Mouse (Mus musculus): ENCODE results near the gene Trappc3. TPM values are rescaled to one million over a fixed set of nuclear protein-coding genes. Genes with fewer than 3 reads are reported as not detected.

Trappc3 gene
- polyA plus RNA-seq, 1 experiment from 2014 or later = 104 TPM

DNA sequence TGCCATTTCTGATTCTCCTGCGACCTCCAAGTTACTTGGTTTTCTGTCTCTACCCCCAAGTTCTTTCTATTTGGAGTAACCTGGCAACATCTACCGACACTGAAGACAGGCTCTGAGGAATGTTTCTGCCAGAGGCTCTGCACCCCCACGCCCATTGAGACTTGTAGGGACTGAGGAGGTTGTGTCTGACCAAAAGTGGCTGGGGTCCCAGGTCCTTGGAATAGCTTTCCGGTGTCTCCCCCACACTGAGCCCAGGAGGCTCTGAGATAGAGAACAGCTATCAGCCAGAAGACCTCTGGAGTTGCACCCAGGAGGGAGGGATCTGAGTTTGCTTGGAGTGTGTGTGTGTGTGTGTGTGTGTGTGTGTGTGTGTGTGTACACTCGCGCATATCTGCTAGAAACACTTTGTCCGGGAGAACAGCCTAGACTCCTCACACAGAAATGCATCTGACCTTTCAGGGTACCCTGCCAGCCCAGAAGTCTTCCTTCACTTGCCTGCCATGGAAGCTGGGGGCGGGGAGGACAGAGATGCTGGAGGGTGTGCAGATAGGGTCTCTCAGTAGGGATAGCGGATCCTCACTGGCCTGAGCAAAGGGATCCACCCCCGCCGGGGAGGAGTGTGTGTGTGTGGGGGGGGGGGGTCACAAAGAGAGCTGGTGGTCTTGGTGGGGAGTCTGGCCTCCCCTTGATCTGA lies 25.3 kb downstream of the Trappc3 start:
- H3K4me1 ChIP-seq = peaks cover 20% of the 10 kb centered on the region
- 40% methylated on average over 11 of the region's 11 CpGs for whole genome bisulfite sequencing
- peaks cover 78% of the 10 kb centered on the region for H3K27me3 ChIP-seq
- no peak overlapping the region for H3K4me2 ChIP-seq
- H3K36me3 ChIP-seq (replicated peaks) = no peaks in the 10 kb centered on the region
- H3K9ac ChIP-seq = no peak overlapping the region
- ATAC-seq (ENCODE audit: low FRiP score) = no peak
- H3K27ac ChIP-seq = 0 out of 2 replicates have a peak overlapping the region, but pooled peaks have one; percentile 9
- H3K4me3 ChIP-seq (replicated peaks) = peak overlapping the region; percentile 41; the same call in 1 of the 2 replicates
- H3K9me3 ChIP-seq = peaks cover 9% of the 10 kb centered on the region; the same call in 1 of the 2 replicates

DNA sequence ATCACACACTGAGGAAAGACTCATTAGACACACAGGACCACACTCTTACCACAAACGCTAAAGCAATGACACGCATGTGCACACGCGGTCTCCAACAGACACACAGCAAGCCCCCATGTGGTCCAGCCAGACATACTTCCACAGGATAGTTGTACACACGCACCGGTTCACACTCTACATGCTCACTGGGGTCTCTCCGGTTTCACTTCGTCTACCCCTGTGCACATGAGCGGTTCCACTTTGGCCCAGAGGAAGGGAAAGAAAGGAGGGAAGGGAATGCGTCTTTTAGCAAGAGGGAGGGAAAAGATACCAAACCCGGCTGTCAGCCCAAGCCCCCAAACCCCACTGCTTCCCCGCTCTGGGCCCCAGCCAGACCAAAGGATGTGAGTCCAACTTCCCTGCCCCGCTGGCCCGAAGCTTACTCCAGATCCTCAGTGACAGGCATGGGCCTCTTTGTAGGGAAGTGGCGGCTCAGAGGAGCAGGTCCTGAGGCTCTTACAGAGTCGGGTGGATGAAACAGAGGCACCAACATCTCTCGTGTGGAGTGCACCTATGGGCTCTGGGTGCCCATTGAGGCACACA lies 26.1 kb downstream of the Trappc3 start:
- ATAC-seq (ENCODE audit: low FRiP score) = no peak
- peaks cover 76% of the 10 kb centered on the region for H3K27me3 ChIP-seq
- WGBS = 43% methylated on average over 17 of the region's 17 CpGs
- H3K9me3 ChIP-seq = peaks cover 9% of the 10 kb centered on the region; the same call in 1 of the 2 replicates
- no peak overlapping the region for H3K9ac ChIP-seq
- H3K4me2 ChIP-seq = no peak overlapping the region; the same call in 1 of the 2 replicates
- H3K4me1 ChIP-seq = peaks cover 20% of the 10 kb centered on the region
- H3K36me3 ChIP-seq (replicated peaks) = no peaks in the 10 kb centered on the region
- no peak overlapping the region; the same call in 1 of the 2 replicates for H3K4me3 ChIP-seq (replicated peaks)
- H3K27ac ChIP-seq = no peak overlapping the region

- Histone ChIP-seq H3K9me3 (peaks cover 9% of the 10 kb centered on the region; the same call in 1 of the 2 replicates), H3K4me1 (peaks cover 20% of the 10 kb centered on the region), H3K36me3 (replicated peaks) (no peaks in the 10 kb centered on the region), H3K4me2 (no peak overlapping the region), H3K27ac (no peak overlapping the region), H3K27me3 (peaks cover 74% of the 10 kb centered on the region), H3K4me3 (replicated peaks) (no peak overlapping the region), H3K9ac (no peak overlapping the region)
- ATAC-seq (ENCODE audit: low FRiP score) = no peak
- WGBS = 82% methylated on average over 8 of the region's 8 CpGs
Measured at GRCm38 (mm10) chr4:126290314-126290713, 28.2 kb downstream of the Trappc3 start.

GRCm38 (mm10) chr4:126291196-126291595 lies 29.1 kb downstream of the Trappc3 start:
- 25% methylated on average over 13 of the region's 13 CpGs for WGBS
- Histone ChIP-seq H3K4me1 (peaks cover 20% of the 10 kb centered on the region), H3K4me2 (no peak overlapping the region), H3K27me3 (peaks cover 76% of the 10 kb centered on the region), H3K4me3 (replicated peaks) (no peak overlapping the region), H3K9ac (no peak overlapping the region; the same call in 1 of the 2 replicates), H3K36me3 (replicated peaks) (no peaks in the 10 kb centered on the region), H3K27ac (no peak overlapping the region), H3K9me3 (0 out of 2 replicates have a peak, but pooled peaks cover 5% of the 10 kb centered on the region)
- no peak for ATAC-seq (ENCODE audit: low FRiP score)

DNA sequence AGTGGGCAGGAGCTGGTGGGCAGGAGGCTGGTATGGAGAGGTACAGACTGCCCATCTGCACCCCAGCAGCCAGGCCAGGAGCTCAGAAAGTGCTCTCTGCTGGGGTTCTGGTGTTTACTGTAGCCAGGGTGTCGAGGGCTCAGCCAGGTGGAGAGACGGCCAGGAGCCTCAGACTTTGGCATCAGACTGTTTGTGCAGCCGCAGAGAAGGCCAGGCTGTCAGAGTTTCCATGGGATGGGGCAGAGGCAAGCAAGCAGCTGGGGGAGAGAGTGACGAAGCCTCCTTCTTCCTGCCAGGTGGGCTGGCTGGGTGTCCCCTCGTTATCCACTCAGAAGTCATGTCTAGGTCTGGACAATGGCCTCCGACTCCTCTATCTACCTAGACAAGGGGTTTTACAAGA lies 33.0 kb downstream of the Trappc3 start:
- WGBS = 64% methylated on average over 6 of the region's 6 CpGs
- no peak overlapping the region for H3K4me3 ChIP-seq (replicated peaks)
- H3K27ac ChIP-seq = no peak overlapping the region
- ATAC-seq (ENCODE audit: low FRiP score) = no peak
- no peak overlapping the region for H3K9ac ChIP-seq
- H3K9me3 ChIP-seq = no peaks in the 10 kb centered on the region
- peaks cover 76% of the 10 kb centered on the region for H3K27me3 ChIP-seq
- H3K4me1 ChIP-seq = peaks cover 16% of the 10 kb centered on the region
- no peaks in the 10 kb centered on the region for H3K36me3 ChIP-seq (replicated peaks)
- no peak overlapping the region for H3K4me2 ChIP-seq

DNA sequence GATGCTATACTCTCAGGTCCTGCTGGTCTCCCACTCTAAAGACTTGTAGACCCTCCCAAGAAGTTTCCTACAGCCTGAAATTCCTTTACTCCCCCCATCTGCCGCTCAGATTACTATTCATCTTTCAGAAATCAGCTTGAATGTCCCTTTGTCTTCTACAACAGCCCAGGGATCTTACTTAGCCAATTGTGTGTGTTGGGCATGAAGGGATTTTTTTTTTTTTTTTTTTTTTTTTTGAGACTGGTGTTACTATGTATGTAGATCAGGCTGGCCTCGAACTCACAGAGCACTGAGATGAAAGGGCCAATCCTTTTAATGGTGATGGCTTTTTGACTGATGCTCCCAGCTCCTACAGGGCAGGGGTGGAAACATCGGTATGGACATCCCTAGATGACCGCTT lies 33.8 kb downstream of the Trappc3 start:
- no peak for ATAC-seq (ENCODE audit: low FRiP score)
- H3K27ac ChIP-seq = no peak overlapping the region
- no peaks in the 10 kb centered on the region for H3K36me3 ChIP-seq (replicated peaks)
- peaks cover 78% of the 10 kb centered on the region for H3K27me3 ChIP-seq
- no peak overlapping the region for H3K4me2 ChIP-seq
- no peak overlapping the region for H3K4me3 ChIP-seq (replicated peaks)
- peaks cover 19% of the 10 kb centered on the region for H3K4me1 ChIP-seq
- WGBS = 35% methylated on average over 4 of the region's 4 CpGs
- H3K9me3 ChIP-seq = no peaks in the 10 kb centered on the region
- no peak overlapping the region for H3K9ac ChIP-seq

GRCm38 (mm10) chr4:126296617-126297101 lies 34.5 kb downstream of the Trappc3 start:
- H3K4me2 ChIP-seq = peak overlapping the region; percentile 56

DNA sequence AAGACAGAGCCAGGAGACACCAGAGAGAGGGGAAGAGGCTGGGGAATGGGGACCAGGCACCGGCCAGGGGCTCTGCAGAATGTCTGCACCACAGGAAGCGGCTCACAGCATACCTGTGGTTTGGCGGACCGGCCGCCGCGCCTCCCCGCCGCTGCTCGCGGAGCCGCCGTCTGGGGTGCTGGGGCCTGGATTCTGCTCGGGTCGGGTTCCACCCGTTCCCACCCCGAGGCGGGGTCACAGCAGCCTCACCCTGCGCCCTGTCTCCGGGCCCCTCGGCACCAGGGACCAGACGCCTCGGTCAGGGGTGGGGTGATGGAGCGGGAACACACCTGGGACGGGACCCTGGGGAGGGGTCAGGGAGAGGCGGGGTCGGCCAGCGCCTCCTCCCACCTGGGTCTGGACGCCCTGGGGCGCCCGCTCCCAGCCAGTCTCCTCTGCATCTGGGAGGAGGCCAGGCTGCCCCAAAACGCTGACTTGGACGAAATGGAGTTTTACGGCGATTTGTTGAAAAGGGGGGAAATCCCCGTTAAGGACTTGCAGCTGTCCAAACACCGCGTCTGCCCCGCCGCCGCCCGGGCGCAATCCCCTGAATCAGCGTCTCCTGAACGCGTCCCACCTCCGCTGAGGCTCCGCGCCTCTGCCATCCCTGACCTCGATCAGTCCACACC lies 38.9 kb downstream of the Trappc3 start:
- under 1% methylated on average over 49 of the region's 50 CpGs for WGBS
- no peak for ATAC-seq (ENCODE audit: low FRiP score)

More at GRCm38 (mm10) chr4:126296617-126297101, 34.5 kb downstream of the Trappc3 start:
- no peak for ATAC-seq (ENCODE audit: low FRiP score)
- WGBS = 1% methylated on average over 34 of the region's 34 CpGs
- H3K9ac ChIP-seq = peak overlapping the region; percentile 59
- no peaks in the 10 kb centered on the region for H3K36me3 ChIP-seq (replicated peaks)
- peaks cover 78% of the 10 kb centered on the region for H3K27me3 ChIP-seq
- peaks cover 21% of the 10 kb centered on the region for H3K4me1 ChIP-seq
- H3K9me3 ChIP-seq = no peaks in the 10 kb centered on the region
- peak overlapping the region; percentile 31 for H3K4me3 ChIP-seq (replicated peaks)
- H3K27ac ChIP-seq = peak overlapping the region; percentile 14; the same call in 1 of the 2 replicates

GRCm38 (mm10) chr4:126301584-126302309 lies 39.6 kb downstream of the Trappc3 start:
- 5% methylated on average over 27 of the region's 27 CpGs for WGBS
- Histone ChIP-seq H3K4me2 (peak overlapping the region; percentile 42), H3K27ac (no peak overlapping the region), H3K4me1 (peaks cover 19% of the 10 kb centered on the region), H3K9me3 (peaks cover 4% of the 10 kb centered on the region), H3K36me3 (replicated peaks) (no peaks in the 10 kb centered on the region), H3K4me3 (replicated peaks) (peak overlapping the region; percentile 31), H3K9ac (0 out of 2 replicates have a peak overlapping the region, but pooled peaks have one; percentile 29), H3K27me3 (peaks cover 77% of the 10 kb centered on the region)
- ATAC-seq (ENCODE audit: low FRiP score) = no peak

More for the DNA sequence above, 38.9 kb downstream of the Trappc3 start:
- H3K9ac ChIP-seq = peak overlapping the region; percentile 29; the same call in 1 of the 2 replicates
- peaks cover 2% of the 10 kb centered on the region for H3K9me3 ChIP-seq
- H3K27ac ChIP-seq = no peak overlapping the region
- no peaks in the 10 kb centered on the region for H3K36me3 ChIP-seq (replicated peaks)
- H3K4me2 ChIP-seq = peak overlapping the region; percentile 42
- peaks cover 84% of the 10 kb centered on the region for H3K27me3 ChIP-seq
- H3K4me3 ChIP-seq (replicated peaks) = peak overlapping the region; percentile 31
- peaks cover 24% of the 10 kb centered on the region for H3K4me1 ChIP-seq

GRCm38 (mm10) chr4:126303877-126304276 lies 41.8 kb downstream of the Trappc3 start:
- no peak overlapping the region for H3K9ac ChIP-seq
- H3K4me1 ChIP-seq = peaks cover 13% of the 10 kb centered on the region
- no peaks in the 10 kb centered on the region for H3K36me3 ChIP-seq (replicated peaks)
- 54% methylated on average over 4 of the region's 4 CpGs for WGBS
- H3K4me2 ChIP-seq = no peak overlapping the region
- no peak for ATAC-seq (ENCODE audit: low FRiP score)
- H3K9me3 ChIP-seq = peaks cover 4% of the 10 kb centered on the region
- peaks cover 58% of the 10 kb centered on the region for H3K27me3 ChIP-seq
- no peak overlapping the region for H3K27ac ChIP-seq
- H3K4me3 ChIP-seq (replicated peaks) = no peak overlapping the region

DNA sequence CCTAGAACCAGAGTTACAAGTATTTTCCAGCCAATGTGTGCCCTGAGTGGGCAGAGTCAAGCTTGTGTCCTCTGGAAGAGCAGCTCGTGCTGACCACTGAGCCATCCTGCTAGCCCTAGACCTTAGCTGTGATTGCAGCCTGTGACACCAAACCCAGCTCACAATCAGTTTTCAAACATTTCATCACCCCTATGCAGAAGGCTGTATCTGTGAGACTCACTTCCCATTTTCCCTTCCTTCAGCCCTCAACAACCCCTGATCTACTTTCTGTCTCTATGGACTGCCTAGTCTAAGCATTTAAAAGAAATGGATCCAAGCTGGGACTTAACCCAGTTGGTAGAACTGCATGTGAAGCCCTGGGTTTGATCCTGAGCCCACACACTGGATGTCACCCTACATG lies 43.3 kb downstream of the Trappc3 start:
- Histone ChIP-seq H3K36me3 (replicated peaks) (no peaks in the 10 kb centered on the region), H3K27me3 (peaks cover 51% of the 10 kb centered on the region), H3K4me2 (no peak overlapping the region), H3K9me3 (peaks cover 4% of the 10 kb centered on the region), H3K9ac (no peak overlapping the region), H3K4me1 (peaks cover 21% of the 10 kb centered on the region), H3K4me3 (replicated peaks) (no peak overlapping the region), H3K27ac (no peak overlapping the region)
- WGBS = 93% methylated on average over 1 of the region's 1 CpGs
- ATAC-seq (ENCODE audit: low FRiP score) = no peak
